Mouse (Mus musculus): Measurements from ENCODE around the gene Ccl7.

- no peak for TF ChIP-seq CTCF (IDR thresholded peaks at IDR 0.05; ENCODE audit: low read depth)
- TF ChIP-seq EP300 (IDR thresholded peaks at IDR 0.05; ENCODE audit: low read depth): no peak
Measured at GRCm38 (mm10) chr11:82035857-82036256, 9.7 kb upstream of the Ccl7 start.

Data from heart, postnatal 0 days (tissue).